Mouse (Mus musculus) Patski (cell line): Measurements from ENCODE around the gene Bmpr1b. TPM values are rescaled to one million over a fixed set of nuclear protein-coding genes. Genes with fewer than 3 reads are reported as not detected.

ENCODE experiments used
- ATAC-seq: fragments of 100-300 bp; one replicate; pipeline ENCODE4 v1.8.0; 2021
- CTCF ChIA-PET: fragments of 350-600 bp; sonication (Branson Sonifier 250); formaldehyde crosslinking; loops from one replicate; lab custom pipeline; 2022; ENCODE audit warnings: inconsistent platforms; lab: Charles Lee
- POLR2A ChIA-PET: fragments of 350-600 bp; sonication (Branson Sonifier 250); formaldehyde crosslinking; loops from one replicate; lab custom pipeline; 2022; ENCODE audit warnings: antibody characterized with exemption, inconsistent platforms; lab: Charles Lee
- DNase-seq: peaks from one replicate; pipeline ENCODE4 v3.0.0-alpha.2; 2011; ENCODE audit warnings: low read depth, low spot score
- H3K27me3 ChIP-seq: fragments of 371-371 bp; one replicate; pipeline ENCODE4 v1.5.1; 2021
- CTCF ChIP-seq: fragments of 100-300 bp; IDR thresholded peaks from one replicate; pipeline ENCODE4 v1.5.1; 2021
- in situ Hi-C: fragments of 300-500 bp; cut with MboI; formaldehyde crosslinking; loops from 3 replicates; pipeline ENCODE4 v1.11.1; 2018; ENCODE audit warnings: low pct_unique_long_range_greater_than_20kb, mixed read lengths
- polyA plus RNA-seq: library from polyadenylated mRNA; unstranded; gene quantifications from one replicate; pipeline ENCODE4 v1.2.3, GENCODE M21; 2021

The Bmpr1b gene
- polyA plus RNA-seq, 1 experiment from 2014 or later = not detected

GRCm38 (mm10) chr3:142077723-142078302, 91.4 kb downstream of the Bmpr1b start:
- no peaks in the 10 kb centered on the region for H3K27me3 ChIP-seq
- DNase-seq (no peak), ATAC-seq (no peak)
- CTCF ChIA-PET = no interaction called here
- in situ Hi-C loops = no loop called here
- no peak for TF ChIP-seq CTCF
- POLR2A ChIA-PET = no interaction called here

- DNase-seq = no peak
- no peaks in the 10 kb centered on the region for H3K27me3 ChIP-seq
- ChIA-PET CTCF (interaction anchor here (1.1 to 1.3 kb wide), 3 partner anchors 15 to 419 kb away, joined by 3 to 5 read pairs (median 3); no protein-coding TSS in a partner anchor), POLR2A (no interaction called here)
- no peak for ATAC-seq
- no peak for TF ChIP-seq CTCF
- in situ Hi-C loops = no loop called here
Measured at GRCm38 (mm10) chr3:142071601-142072000, 97.6 kb downstream of the Bmpr1b start.

- TF ChIP-seq CTCF = no peak
- ChIA-PET POLR2A (no interaction called here), CTCF (no interaction called here)
- no peak for ATAC-seq
- in situ Hi-C loops = no loop called here
- no peak for DNase-seq
- H3K27me3 ChIP-seq = no peaks in the 10 kb centered on the region
Measured at GRCm38 (mm10) chr3:142066792-142067346, 102.4 kb downstream of the Bmpr1b start.

DNA sequence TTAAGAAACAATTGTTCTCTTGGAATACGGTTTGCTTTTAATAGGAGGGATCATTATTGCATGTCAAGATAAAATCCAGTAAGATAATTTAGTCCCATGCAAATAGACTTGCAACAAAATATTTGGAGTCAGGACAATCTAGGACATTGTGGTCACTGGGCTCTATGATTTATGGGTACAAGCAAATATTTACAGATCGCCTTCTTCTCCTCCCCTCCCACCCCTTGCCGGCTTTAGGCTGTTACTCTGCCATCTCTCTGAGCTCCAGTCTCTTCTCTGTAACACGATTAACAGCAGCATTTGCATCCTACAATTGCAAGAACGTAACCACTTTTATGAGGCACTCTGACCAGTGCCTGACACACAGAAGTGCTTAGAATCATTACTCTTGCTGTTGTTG, 104.1 kb downstream of the Bmpr1b start:
- in situ Hi-C loops = no loop called here
- CTCF ChIA-PET = no interaction called here
- DNase-seq = no peak
- POLR2A ChIA-PET = no interaction called here
- peaks cover 1% of the 10 kb centered on the region for H3K27me3 ChIP-seq
- TF ChIP-seq CTCF = no peak
- no peak for ATAC-seq

DNA sequence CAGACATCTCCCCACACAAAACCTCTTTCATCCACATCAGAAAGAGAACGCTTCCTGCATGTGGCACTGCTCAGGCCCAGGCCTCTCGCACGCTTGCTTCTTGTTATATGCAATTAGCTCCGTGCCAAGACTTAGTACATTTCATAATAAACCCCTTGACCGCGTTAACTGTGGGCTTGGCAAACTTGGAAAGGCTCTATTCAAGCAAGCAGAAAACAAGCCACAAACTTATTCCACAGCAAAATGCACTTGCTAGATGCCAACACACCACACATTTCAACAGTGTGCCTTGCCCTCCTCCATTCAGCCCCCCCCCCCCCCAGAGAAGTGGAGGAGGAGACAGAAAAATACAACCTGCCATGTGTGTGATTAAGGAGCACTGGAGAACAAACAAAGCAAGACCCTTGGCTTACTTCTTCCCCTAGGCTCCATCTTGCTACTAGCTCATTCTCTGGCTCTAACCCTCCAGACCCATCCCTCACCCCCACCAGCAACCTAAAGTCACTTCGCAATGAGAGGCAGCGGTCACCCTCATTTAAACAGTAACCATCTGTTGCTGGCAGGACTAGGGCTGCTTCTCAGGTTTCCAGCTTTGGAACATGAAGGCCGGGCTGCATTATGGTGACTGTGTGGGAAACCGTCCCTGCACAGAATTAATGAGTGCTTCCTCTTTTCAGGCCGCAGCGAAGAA, 105.5 kb downstream of the Bmpr1b start:
- peaks cover 15% of the 10 kb centered on the region for H3K27me3 ChIP-seq
- TF ChIP-seq CTCF = no peak
- CTCF ChIA-PET = no interaction called here
- in situ Hi-C loops = no loop called here
- ATAC-seq (no peak), DNase-seq (no peak)
- POLR2A ChIA-PET = no interaction called here

DNA sequence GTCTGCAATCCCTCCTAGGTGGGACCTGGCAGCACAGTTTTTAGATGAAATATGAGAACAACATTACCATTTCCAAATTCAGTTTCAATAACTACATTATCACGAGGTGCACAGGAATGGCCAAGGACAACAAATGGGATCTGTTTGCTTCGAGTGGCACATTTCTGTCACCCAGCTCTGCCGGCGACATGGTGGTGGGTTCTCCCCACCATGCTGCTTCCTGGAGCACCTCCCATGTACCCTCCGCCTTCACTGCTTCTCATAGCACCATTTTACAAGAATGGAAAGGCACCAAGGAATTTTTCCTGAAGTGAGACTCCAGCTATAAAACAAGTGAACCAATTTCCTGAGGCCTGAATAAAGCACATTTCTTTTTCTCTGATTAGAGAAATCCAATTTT, 108.0 kb downstream of the Bmpr1b start:
- POLR2A ChIA-PET = no interaction called here
- H3K27me3 ChIP-seq = peaks cover 20% of the 10 kb centered on the region
- ATAC-seq (no peak), DNase-seq (no peak)
- no peak for TF ChIP-seq CTCF
- in situ Hi-C loops = no loop called here
- CTCF ChIA-PET = no interaction called here

DNA sequence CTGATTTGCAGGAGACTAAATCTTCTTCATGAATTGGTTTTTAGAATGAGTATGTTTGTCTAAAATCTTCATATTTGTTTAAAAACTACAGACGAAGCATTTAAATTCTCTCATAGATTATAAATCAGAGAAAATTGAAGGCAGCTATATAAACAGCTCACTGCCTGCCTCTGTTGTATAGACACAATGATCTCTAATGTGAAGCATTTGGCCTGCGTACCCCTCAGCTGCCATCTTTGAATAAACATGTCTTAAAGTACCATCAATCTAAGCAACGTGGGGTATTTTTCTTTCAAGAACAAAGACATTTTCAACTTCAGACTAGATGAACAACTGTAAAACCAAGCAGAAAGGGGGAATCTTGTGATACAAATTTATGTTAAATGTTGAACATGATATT, 109.3 kb downstream of the Bmpr1b start:
- ChIA-PET CTCF (interaction anchor here (1.0 to 1.4 kb wide), 2 partner anchors 16 to 65 kb away, joined by 3 to 4 read pairs; no protein-coding TSS in a partner anchor), POLR2A (no interaction called here)
- H3K27me3 ChIP-seq = peaks cover 25% of the 10 kb centered on the region
- TF ChIP-seq CTCF = no peak
- DNase-seq (no peak), ATAC-seq (no peak)
- in situ Hi-C loops = no loop called here

- POLR2A ChIA-PET = no interaction called here
Measured at GRCm38 (mm10) chr3:142050681-142051080, 118.5 kb downstream of the Bmpr1b start.

DNA sequence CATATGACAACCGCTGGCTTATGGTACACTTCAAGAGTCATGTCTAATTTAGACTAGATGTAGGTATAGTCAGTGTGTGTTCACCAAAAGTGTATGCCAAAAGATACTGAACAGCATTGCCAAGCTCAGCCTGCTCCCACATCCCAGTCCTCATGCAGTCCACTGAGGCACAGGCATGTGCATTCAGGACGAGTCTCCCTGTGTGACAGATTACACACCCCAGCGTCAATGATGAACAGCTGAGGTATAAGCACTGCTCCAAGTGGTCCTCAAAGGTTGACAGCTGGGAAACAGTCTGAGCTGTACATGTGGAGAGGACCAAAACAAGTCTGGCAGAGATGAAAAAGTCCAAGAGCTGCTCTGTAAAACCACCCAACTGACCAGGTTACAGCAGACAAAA, 119.6 kb downstream of the Bmpr1b start:
- ChIA-PET CTCF (no interaction called here), POLR2A (no interaction called here)
- no peak for TF ChIP-seq CTCF
- in situ Hi-C loops = loop anchor here (5.0 kb wide), 1 partner anchor 428 kb away; no protein-coding TSS in a partner anchor
- DNase-seq (no peak), ATAC-seq (no peak)
- peaks cover 14% of the 10 kb centered on the region for H3K27me3 ChIP-seq

More at GRCm38 (mm10) chr3:142050681-142051080, 118.5 kb downstream of the Bmpr1b start:
- CTCF ChIA-PET = no interaction called here
- ATAC-seq (no peak), DNase-seq (no peak)
- TF ChIP-seq CTCF = no peak
- H3K27me3 ChIP-seq = peaks cover 16% of the 10 kb centered on the region
- in situ Hi-C loops = no loop called here

DNA sequence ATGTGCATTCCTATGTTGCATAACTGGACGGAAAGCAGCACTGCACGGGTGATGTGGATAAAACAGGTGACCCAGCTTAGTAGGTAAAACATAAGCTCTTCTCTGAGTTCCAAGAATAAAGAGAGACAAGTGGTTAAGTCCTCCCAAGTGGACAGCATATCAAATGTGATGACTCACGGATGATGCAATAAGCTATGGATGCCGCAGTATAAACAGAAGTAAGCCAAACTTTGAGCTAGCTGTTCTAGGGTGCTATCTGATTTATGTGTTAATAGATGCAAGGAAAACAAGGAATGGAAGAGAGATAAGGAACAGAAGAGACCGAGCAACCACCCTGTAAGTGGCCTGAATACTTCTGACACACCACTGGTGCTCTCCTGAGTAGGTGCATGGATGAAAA, 120.1 kb downstream of the Bmpr1b start:
- ChIA-PET CTCF (no interaction called here), POLR2A (no interaction called here)
- ATAC-seq = no peak
- in situ Hi-C loops = loop anchor here (5.0 kb wide), 1 partner anchor 428 kb away; no protein-coding TSS in a partner anchor
- TF ChIP-seq CTCF = no peak
- DNase-seq = no peak
- peaks cover 12% of the 10 kb centered on the region for H3K27me3 ChIP-seq

GRCm38 (mm10) chr3:142048493-142048892, 120.7 kb downstream of the Bmpr1b start:
- DNase-seq = no peak
- ChIA-PET CTCF (no interaction called here), POLR2A (no interaction called here)
- ATAC-seq = no peak
- TF ChIP-seq CTCF = no peak
- peaks cover 6% of the 10 kb centered on the region for H3K27me3 ChIP-seq
- in situ Hi-C loops = loop anchor here (5.0 kb wide), 1 partner anchor 429 kb away; no protein-coding TSS in a partner anchor
